Mouse (Mus musculus) MEL (cell line): ENCODE measurements around the gene Bach1. TPM values are rescaled to one million over a fixed set of nuclear protein-coding genes. Genes with fewer than 3 reads are reported as not detected.

Experiments used
- DNase-seq: peaks from one replicate; pipeline ENCODE4 v3.0.0; 2011; ENCODE audit warnings: low read depth, low spot score
- H3K27ac ChIP-seq: 2 replicates; pipeline ENCODE4 v1.5.1; 2012; ENCODE audit warnings: low read depth, mild to moderate bottlenecking, control low read depth, low read length, moderate library complexity; ENCODE audit not compliant: control insufficient read depth
- H3K27me3 ChIP-seq, 2 experiments: fragments of 150-350 bp in 1 of 2; sonication (generic) in 1 of 2; 2 replicates each; pipeline ENCODE4 v1.6.1; 2012; ENCODE audit warnings: low read length in 2 of 2, mild to moderate bottlenecking in 2 of 2, improper control_type of control experiment in 1 of 2, moderate library complexity in 1 of 2; ENCODE audit not compliant: insufficient read depth in 2 of 2, control insufficient read depth in 1 of 2
- H3K36me3 ChIP-seq, 2 experiments: 2 replicates each; pipeline ENCODE4 v1.6.1; 2012 to 2014; ENCODE audit warnings: low read length in 2 of 2, improper control_type of control experiment in 1 of 2, inconsistent platforms in 1 of 2, mild to moderate bottlenecking in 1 of 2; ENCODE audit not compliant: insufficient read depth in 2 of 2, control insufficient read depth in 1 of 2
- H3K4me1 ChIP-seq, 2 experiments: fragments of 150-350 bp in 1 of 2; sonication (generic) in 1 of 2; 2 replicates each; pipeline ENCODE4 v1.6.1; 2012; ENCODE audit warnings: low read length in 2 of 2, improper control_type of control experiment in 1 of 2, mild to moderate bottlenecking in 1 of 2; ENCODE audit not compliant: insufficient read depth in 2 of 2, control insufficient read depth in 1 of 2
- H3K4me3 ChIP-seq, 2 experiments: fragments of 150-350 bp in 1 of 2; sonication (generic) in 1 of 2; 2 replicates each; pipeline ENCODE4 v1.5.1; 2012; ENCODE audit warnings: low read depth in 2 of 2, low read length in 2 of 2, mild to moderate bottlenecking in 2 of 2, moderate library complexity in 2 of 2, control low read depth in 1 of 2, improper control_type of control experiment in 1 of 2; ENCODE audit not compliant: control insufficient read depth in 1 of 2, insufficient read depth in 1 of 2
- H3K79me2 ChIP-seq: 2 replicates; pipeline ENCODE4 v1.6.1; 2012; ENCODE audit warnings: mild to moderate bottlenecking, low read length, moderate library complexity; ENCODE audit not compliant: control insufficient read depth, poor library complexity, insufficient read depth
- H3K9ac ChIP-seq: 2 replicates; pipeline ENCODE4 v1.6.1; 2012; ENCODE audit warnings: low read depth, mild to moderate bottlenecking, control low read depth, low read length, moderate library complexity; ENCODE audit not compliant: control insufficient read depth, poor library complexity, severe bottlenecking
- H3K9me3 ChIP-seq: fragments of 150-350 bp; sonication (generic); replicated peaks from 2 replicates; pipeline ENCODE4 v1.6.1; 2012; ENCODE audit warnings: mild to moderate bottlenecking, low read length, improper control_type of control experiment, moderate library complexity; ENCODE audit not compliant: insufficient read depth
- BHLHE40 ChIP-seq: IDR thresholded peaks from 2 replicates; pipeline ENCODE4 v1.6.1; 2012; ENCODE audit warnings: low read depth, mild to moderate bottlenecking, inconsistent platforms, low read length, improper control_type of control experiment, borderline replicate concordance
- CHD1 ChIP-seq: IDR thresholded peaks from 2 replicates; pipeline ENCODE4 v1.6.1; 2012; ENCODE audit warnings: low read depth, mild to moderate bottlenecking, inconsistent platforms, low read length, improper control_type of control experiment
- CHD2 ChIP-seq: IDR thresholded peaks from 2 replicates; pipeline ENCODE4 v1.6.1; 2011; ENCODE audit warnings: low read length, improper control_type of control experiment
- ELF1 ChIP-seq: IDR thresholded peaks from 2 replicates; pipeline ENCODE4 v1.6.1; 2014; ENCODE audit warnings: low read depth, mild to moderate bottlenecking, inconsistent platforms, low read length, improper control_type of control experiment, moderate library complexity
- GABPA ChIP-seq: IDR thresholded peaks from 2 replicates; pipeline ENCODE4 v1.6.1; 2012; ENCODE audit warnings: low read depth, mild to moderate bottlenecking, inconsistent platforms, low read length, improper control_type of control experiment, moderate library complexity
- HCFC1 ChIP-seq: IDR thresholded peaks from 2 replicates; pipeline ENCODE4 v1.6.1; 2012; ENCODE audit warnings: low read depth, mild to moderate bottlenecking, inconsistent platforms, low read length, improper control_type of control experiment, moderate library complexity
- KAT2A ChIP-seq: conservative IDR thresholded peaks from 2 replicates; pipeline ENCODE4 v1.6.1; 2012; ENCODE audit warnings: low read depth, low read length, improper control_type of control experiment, inconsistent platforms
- MAFK ChIP-seq: IDR thresholded peaks from 2 replicates; pipeline ENCODE4 v1.6.1; 2011; ENCODE audit warnings: low read depth, mild to moderate bottlenecking, low read length, improper control_type of control experiment, borderline replicate concordance
- MAX ChIP-seq: IDR thresholded peaks from 2 replicates; pipeline ENCODE4 v1.6.1; 2011; ENCODE audit warnings: low read length, improper control_type of control experiment
- MAZ ChIP-seq: IDR thresholded peaks from 2 replicates; pipeline ENCODE4 v1.6.1; 2012; ENCODE audit warnings: low read depth, mild to moderate bottlenecking, inconsistent platforms, low read length, improper control_type of control experiment
- MXI1 ChIP-seq: IDR thresholded peaks from 2 replicates; pipeline ENCODE4 v1.6.1; 2011; ENCODE audit warnings: mild to moderate bottlenecking, low read depth, low read length, improper control_type of control experiment
- NELFE ChIP-seq: IDR thresholded peaks from 2 replicates; pipeline ENCODE4 v1.6.1; 2011; ENCODE audit warnings: low read depth, low read length, improper control_type of control experiment
- NRF1 ChIP-seq: IDR thresholded peaks from 2 replicates; pipeline ENCODE4 v1.6.1; 2014; ENCODE audit warnings: low read depth, mild to moderate bottlenecking, inconsistent platforms, low read length, improper control_type of control experiment, moderate library complexity; ENCODE audit not compliant: poor library complexity, insufficient read depth, severe bottlenecking
- POLR2AphosphoS2 ChIP-seq: IDR thresholded peaks from 2 replicates; pipeline ENCODE4 v1.6.1; 2011; ENCODE audit warnings: low read length, improper control_type of control experiment
- POLR2AphosphoS5 ChIP-seq: IDR thresholded peaks from 2 replicates; pipeline ENCODE4 v1.6.1; 2012; ENCODE audit warnings: low read depth, borderline replicate concordance, mild to moderate bottlenecking, inconsistent platforms, low read length, moderate library complexity, mixed read lengths
- SIN3A ChIP-seq: IDR thresholded peaks from 2 replicates; pipeline ENCODE4 v1.6.1; 2012; ENCODE audit warnings: low read length, improper control_type of control experiment, inconsistent platforms
- TBP ChIP-seq: IDR thresholded peaks from 2 replicates; pipeline ENCODE4 v1.8.0; 2011; ENCODE audit warnings: low read depth, low read length, improper control_type of control experiment
- TCF12 ChIP-seq: IDR thresholded peaks from 2 replicates; pipeline ENCODE4 v1.6.1; 2014; ENCODE audit warnings: low read depth, mild to moderate bottlenecking, inconsistent platforms, low read length, improper control_type of control experiment, moderate library complexity
- polyA plus RNA-seq, 2 experiments: library from polyadenylated mRNA; stranded (reverse) in 1 of 2; unstranded in 1 of 2; fragments of >175 nt in 1 of 2; fragments of >200 nt in 1 of 2; gene quantifications; 2 replicates each; pipeline versions ENCODE4 v1.2.1 to v1.2.4; 2012; ENCODE audit warnings: low replicate concordance in 2 of 2, low read depth in 1 of 2; ENCODE audit not compliant: insufficient read length in 2 of 2, insufficient read depth in 1 of 2, missing spikeins in 1 of 2
- total RNA-seq: library from RNA; depleted of rRNA; stranded (reverse); fragments of 300-350 nt; gene quantifications from 2 replicates; pipeline ENCODE4 v1.2.3, GENCODE M21; 2012

Bach1 gene
- total and polyA plus RNA-seq, 3 experiments = 20.5 to 21.1 TPM; not detected in 1

DNA sequence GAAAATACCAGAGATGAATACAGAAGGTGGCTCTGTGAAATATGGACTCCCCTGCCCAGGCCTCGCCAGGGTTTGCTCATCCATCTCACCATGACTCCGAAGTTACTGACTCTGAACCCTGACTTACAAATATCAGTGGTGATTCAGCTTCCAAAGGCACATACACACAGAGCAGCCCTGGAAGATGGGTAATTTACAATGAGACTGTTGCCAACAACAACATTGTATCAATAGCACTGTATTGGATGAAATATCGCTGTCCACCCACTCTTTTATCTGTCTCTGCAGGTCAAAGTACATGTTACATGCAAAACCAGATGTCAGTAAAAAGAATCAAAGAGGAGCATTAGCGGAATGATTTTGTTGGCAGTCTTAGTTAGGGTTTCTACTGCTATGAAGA is 8.2 kb upstream of the Bach1 start:
- H3K79me2 ChIP-seq = no peaks in the 10 kb centered on the region

DNA sequence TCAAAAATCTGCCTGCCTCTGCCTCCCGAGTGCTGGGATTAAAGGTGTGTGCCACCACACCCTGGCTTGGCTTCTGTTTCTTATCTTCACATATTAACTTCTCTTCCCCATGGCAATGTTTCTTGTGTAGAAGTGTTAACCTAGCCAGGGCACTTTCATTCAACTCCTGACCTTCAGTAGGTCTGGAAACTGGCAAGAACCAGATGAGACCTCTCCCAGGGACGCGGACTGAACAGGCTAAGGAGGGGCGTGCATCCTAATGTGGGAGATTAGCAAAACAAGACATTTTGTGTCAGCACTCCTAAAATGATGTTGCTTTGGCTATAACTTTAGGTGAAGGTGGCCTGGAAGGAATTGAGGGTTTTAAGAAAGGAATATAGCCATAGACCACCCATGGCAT is 7.6 kb upstream of the Bach1 start:
- no peak for DNase-seq
- Histone ChIP-seq H3K27ac (no peak overlapping the region), H3K9ac (no peak overlapping the region), H3K9me3 (no peaks in the 10 kb centered on the region), H3K79me2 (no peaks in the 10 kb centered on the region), H3K4me1 (peaks cover 4 to 8% of the 10 kb centered on the region in 2 experiments), H3K4me3 (no peak overlapping the region), H3K27me3 (no peaks in the 10 kb centered on the region), H3K36me3 (peaks cover 0 to 3% of the 10 kb centered on the region in 2 experiments; a peak in 2 of 4 replicates)
- TF ChIP-seq MAZ (no peak), POLR2AphosphoS5 (no peak), BHLHE40 (no peak)

More for the DNA sequence above, 8.2 kb upstream of the Bach1 start:
- H3K27me3 ChIP-seq = no peaks in the 10 kb centered on the region
- no peak overlapping the region for H3K27ac ChIP-seq
- peaks cover 0 to 3% of the 10 kb centered on the region in 2 experiments; a peak in 2 of 4 replicates for H3K36me3 ChIP-seq
- H3K9ac ChIP-seq = no peak overlapping the region
- H3K4me3 ChIP-seq = no peak overlapping the region
- H3K9me3 ChIP-seq = no peaks in the 10 kb centered on the region
- H3K4me1 ChIP-seq = peaks cover 4 to 8% of the 10 kb centered on the region in 2 experiments
- DNase-seq = no peak
- TF ChIP-seq MXI1 (no peak), ELF1 (no peak), MAX (no peak), TBP (no peak), KAT2A (no peak), GABPA (no peak), SIN3A (no peak), POLR2AphosphoS2 (no peak), NRF1 (no peak), CHD2 (no peak), NELFE (no peak), HCFC1 (no peak), MAFK (no peak), CHD1 (no peak), BHLHE40 (no peak), TCF12 (no peak)
